ENCODE assay signal across 17 mouse cellular contexts in genomic region chr1:154774468-154774867, GRCm38 (mm10).
"Had no signal": no experiment of that assay in that cellular context is flagged by ENCODE, and none has a peak within 500 bp of the region (broad histone marks: within the 10 kb centered on the region; RNA-seq: fewer than 3 reads in every experiment).

No protein-coding gene starts in this region.

- DNase-seq: left cerebral cortex, postnatal 4 days; liver; liver, embryonic 13.5 days; liver, postnatal 0 days; lung, adult 18-20 months; lung, adult 2 months; lung, embryonic 14.5 days; lung, postnatal 10 days; lung, postnatal 14 days; lung, postnatal 36 days; lung, postnatal 4 days; midbrain, embryonic 14.5 days had no signal

- ATAC-seq: liver, embryonic 12.5 days; liver, postnatal 0 days; lung, postnatal 0 days; midbrain, embryonic 13.5 days; midbrain, embryonic 15.5 days; midbrain, embryonic 16.5 days had no signal
